Mouse (Mus musculus) intestine, embryonic 16.5 days (tissue): Measurements from ENCODE around the gene Zfyve9. TPM values are rescaled to one million over a fixed set of nuclear protein-coding genes. Genes with fewer than 3 reads are reported as not detected.
A peak's percentile ranks its signal among the peaks of the same experiment; 100 is the strongest.
"Not testable (repeated sequence)": the region's sequence is repeated elsewhere in the genome, so short reads cannot be mapped to it uniquely, and the experiment has no call there.

Experiments
- ATAC-seq: fragments of 200-750 bp; cut with Nextera tagmentation; 2 replicates; pipeline ENCODE4 v1.8.0; 2017; ENCODE audit warnings: moderate TSS enrichment, moderate library complexity
- H3K27ac ChIP-seq: fragments of 300-500 bp; sonication (generic); 2 replicates; pipeline ENCODE4 v1.5.1; 2014; ENCODE audit warnings: mild to moderate bottlenecking, low read length
- H3K27me3 ChIP-seq: fragments of 300-500 bp; sonication (generic); replicated peaks from 2 replicates; pipeline ENCODE4 v1.6.1; 2014; ENCODE audit warnings: low read length, control low read depth, mixed read lengths; ENCODE audit not compliant: control insufficient read depth, insufficient read depth
- H3K36me3 ChIP-seq: fragments of 300-500 bp; sonication (generic); 2 replicates; pipeline ENCODE4 v1.6.1; 2014; ENCODE audit warnings: low read length, control low read depth; ENCODE audit not compliant: control insufficient read depth, insufficient read depth
- H3K4me1 ChIP-seq: fragments of 300-500 bp; sonication (generic); 2 replicates; pipeline ENCODE4 v1.6.1; 2014; ENCODE audit warnings: low read length, control low read depth, mixed read lengths; ENCODE audit not compliant: control insufficient read depth, insufficient read depth
- H3K4me2 ChIP-seq: fragments of 300-500 bp; sonication (generic); 2 replicates; pipeline ENCODE4 v1.6.1; 2014; ENCODE audit warnings: low read depth, low read length, control low read depth
- H3K4me3 ChIP-seq: fragments of 300-500 bp; sonication (generic); 2 replicates; pipeline ENCODE4 v1.5.1; 2014; ENCODE audit warnings: mild to moderate bottlenecking, low read length
- H3K9ac ChIP-seq: fragments of 300-500 bp; sonication (generic); 2 replicates; pipeline ENCODE4 v1.6.1; 2014; ENCODE audit warnings: low read depth, low read length
- H3K9me3 ChIP-seq: fragments of 300-500 bp; sonication (generic); 2 replicates; pipeline ENCODE4 v1.6.1; 2016; ENCODE audit warnings: low read length, control low read depth; ENCODE audit not compliant: control insufficient read depth
- WGBS: fragments of 180-500 bp; shearing (Covaris S2); extraction: QIAGEN DNeasy Blood & Tissue Kit; methylation state at CpG from one replicate; pipeline ENCODE4 v1.1.7; 2014; 5-methylcytosine and 5-hydroxymethylcytosine counted together
- polyA plus RNA-seq: library from polyadenylated mRNA; unstranded; fragments of >200 nt; fragmentation: Nextera tagmentation; extraction: Ambion mirVana; gene quantifications from 2 replicates; pipeline ENCODE4 v1.2.1, GENCODE M21; 2015

Gene Zfyve9
- polyA plus RNA-seq, 1 experiment from 2014 or later, result 3.1 TPM

DNA sequence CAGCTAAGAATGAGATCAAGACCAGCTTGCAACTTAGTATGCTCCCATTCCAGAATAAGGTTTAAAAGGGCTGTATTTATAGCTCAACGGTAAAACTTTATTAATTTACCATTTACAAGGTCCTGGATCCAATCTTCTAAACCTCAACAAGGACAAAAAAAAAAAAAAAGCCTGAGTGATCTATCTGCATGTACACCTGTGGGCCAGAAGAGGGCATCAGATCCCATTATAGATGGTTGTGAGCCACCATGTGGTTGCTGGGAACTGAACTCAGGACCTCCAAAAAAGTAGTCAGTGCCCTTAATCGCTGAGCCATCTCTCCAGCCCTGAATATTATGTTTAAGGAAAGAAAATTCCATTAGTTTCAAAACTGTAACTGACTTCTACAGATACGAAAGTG is 90.1 kb downstream of the Zfyve9 start:
- Histone ChIP-seq H3K4me1 (no peaks in the 10 kb centered on the region), H3K27me3 (no peaks in the 10 kb centered on the region), H3K36me3 (no peaks in the 10 kb centered on the region), H3K4me2 (no peak overlapping the region), H3K27ac (no peak overlapping the region), H3K4me3 (no peak overlapping the region), H3K9ac (no peak overlapping the region), H3K9me3 (no peaks in the 10 kb centered on the region)
- no peak for ATAC-seq
- WGBS, result 95% methylated on average over 3 of the region's 3 CpGs

- H3K36me3 ChIP-seq, ATAC-seq, H3K27ac ChIP-seq, H3K4me3 ChIP-seq, H3K4me2 ChIP-seq, H3K9ac ChIP-seq, H3K4me1 ChIP-seq, H3K27me3 ChIP-seq, H3K9me3 ChIP-seq: not testable (repeated sequence)
- WGBS, result 87% methylated on average over 5 of the region's 7 CpGs
Observed at GRCm38 (mm10) chr4:108687098-108687497, 93.5 kb downstream of the Zfyve9 start.

DNA sequence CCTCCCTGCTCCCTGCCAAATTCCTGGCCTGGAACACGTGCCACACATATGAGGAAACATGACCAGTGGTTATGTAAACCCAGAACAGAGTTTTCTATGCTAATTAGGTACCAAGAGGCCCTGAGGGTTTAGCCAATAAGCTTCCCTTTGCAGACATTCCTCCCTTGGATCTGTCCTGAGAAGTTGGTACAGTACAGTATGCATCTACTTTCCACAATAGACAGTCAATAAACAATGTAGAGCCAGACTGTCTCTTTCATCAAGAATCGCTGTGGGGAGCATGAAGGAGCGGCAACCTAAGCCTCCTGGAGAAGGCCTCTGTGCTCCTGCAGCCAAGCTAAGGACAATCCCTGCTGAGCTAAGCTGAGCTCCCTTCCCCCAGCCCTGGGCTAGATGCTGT is 94.4 kb downstream of the Zfyve9 start:
- ATAC-seq, result no peak
- Histone ChIP-seq H3K9me3 (no peaks in the 10 kb centered on the region), H3K4me3 (no peak overlapping the region), H3K4me1 (no peaks in the 10 kb centered on the region), H3K4me2 (no peak overlapping the region), H3K36me3 (no peaks in the 10 kb centered on the region), H3K27ac (no peak overlapping the region), H3K9ac (no peak overlapping the region), H3K27me3 (no peaks in the 10 kb centered on the region)
- WGBS, result 68% methylated on average over 3 of the region's 3 CpGs

- Histone ChIP-seq H3K4me1 (no peaks in the 10 kb centered on the region), H3K4me3 (no peak overlapping the region), H3K27me3 (no peaks in the 10 kb centered on the region), H3K9ac (no peak overlapping the region), H3K4me2 (no peak overlapping the region), H3K27ac (no peak overlapping the region), H3K9me3 (no peaks in the 10 kb centered on the region), H3K36me3 (no peaks in the 10 kb centered on the region)
- 0 out of 2 replicates have a peak, but pooled peaks have one; percentile 52 for ATAC-seq
- 59% methylated on average over 2 of the region's 2 CpGs for WGBS
Observed at GRCm38 (mm10) chr4:108664407-108664806, 116.2 kb downstream of the Zfyve9 start.

DNA sequence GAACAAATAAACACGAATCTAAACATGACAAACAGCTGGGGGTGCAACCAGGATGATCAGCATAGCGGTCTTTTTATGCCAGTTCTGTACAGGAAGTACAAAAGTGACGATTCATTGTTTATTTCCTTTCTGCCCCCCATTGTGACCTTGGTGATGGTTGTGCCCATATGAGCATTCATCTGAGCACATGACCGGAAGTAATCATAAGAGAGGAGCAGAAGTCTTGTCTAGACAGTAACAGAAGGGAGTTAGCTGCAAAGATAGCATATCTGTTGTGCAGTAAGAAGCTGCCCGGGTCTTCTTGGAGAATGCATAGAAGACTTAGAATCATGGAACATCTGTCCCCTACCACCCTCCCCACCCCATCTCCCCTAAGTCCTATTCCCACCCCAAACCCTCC is 141.8 kb downstream of the Zfyve9 start:
- ATAC-seq, result no peak
- H3K27me3 ChIP-seq, result no peaks in the 10 kb centered on the region
- H3K9ac ChIP-seq, result no peak overlapping the region
- 79% methylated on average over 5 of the region's 5 CpGs for WGBS
- no peak overlapping the region for H3K4me3 ChIP-seq
- H3K36me3 ChIP-seq, result peaks cover 11% of the 10 kb centered on the region
- H3K9me3 ChIP-seq, result no peaks in the 10 kb centered on the region
- no peak overlapping the region for H3K27ac ChIP-seq
- H3K4me1 ChIP-seq, result no peaks in the 10 kb centered on the region
- no peak overlapping the region for H3K4me2 ChIP-seq

DNA sequence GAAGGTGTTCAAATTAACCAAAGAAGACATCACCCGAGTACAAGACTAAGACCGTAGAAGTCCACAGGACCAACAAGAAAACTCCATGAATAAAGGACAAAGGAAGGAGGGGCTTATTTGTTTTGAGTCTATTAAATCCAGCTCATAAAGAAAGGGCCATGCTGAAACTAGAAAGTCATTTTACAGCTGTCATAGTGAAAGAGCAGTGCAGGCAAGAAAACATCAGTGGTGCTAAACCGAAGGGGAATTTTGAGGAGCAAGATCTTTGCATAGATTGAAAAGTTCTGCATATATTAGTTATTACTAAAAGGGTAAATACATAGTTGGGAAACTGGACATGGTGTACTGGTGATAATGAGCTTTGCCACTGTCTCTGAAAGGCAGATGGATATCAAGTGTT is 142.9 kb downstream of the Zfyve9 start:
- Histone ChIP-seq H3K4me1 (no peaks in the 10 kb centered on the region), H3K27ac (no peak overlapping the region), H3K4me2 (no peak overlapping the region), H3K27me3 (no peaks in the 10 kb centered on the region), H3K9ac (no peak overlapping the region), H3K9me3 (no peaks in the 10 kb centered on the region), H3K4me3 (no peak overlapping the region), H3K36me3 (peaks cover 11% of the 10 kb centered on the region)
- 93% methylated on average over 3 of the region's 3 CpGs for WGBS
- ATAC-seq, result no peak

DNA sequence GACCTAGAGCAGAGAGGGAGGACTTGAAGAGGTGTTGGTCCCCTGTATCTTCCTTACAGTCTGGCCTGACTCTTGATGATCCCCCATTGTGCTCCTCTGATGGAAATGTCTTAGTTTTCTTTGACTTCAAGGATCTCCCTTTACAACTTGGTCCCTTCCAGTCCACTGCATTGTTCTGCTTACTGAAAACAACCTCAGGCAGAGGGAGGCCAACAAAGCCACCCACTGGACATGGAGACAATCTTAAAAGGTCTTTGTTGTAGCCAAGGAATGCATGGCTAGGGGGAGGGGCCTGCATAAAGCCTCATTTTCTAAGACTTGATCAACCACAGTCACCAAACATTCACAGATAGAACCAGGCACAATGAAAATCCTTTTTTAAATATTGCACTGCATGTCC is 145.5 kb downstream of the Zfyve9 start:
- Histone ChIP-seq H3K9me3 (no peaks in the 10 kb centered on the region), H3K4me1 (no peaks in the 10 kb centered on the region), H3K9ac (no peak overlapping the region), H3K27ac (no peak overlapping the region), H3K4me2 (no peak overlapping the region), H3K36me3 (peaks cover 11% of the 10 kb centered on the region), H3K27me3 (no peaks in the 10 kb centered on the region), H3K4me3 (no peak overlapping the region)
- no peak for ATAC-seq

- 79% methylated on average over 4 of the region's 4 CpGs for WGBS
- ATAC-seq, result no peak
- Histone ChIP-seq H3K27me3 (no peaks in the 10 kb centered on the region), H3K4me2 (no peak overlapping the region), H3K27ac (no peak overlapping the region), H3K4me3 (no peak overlapping the region), H3K4me1 (no peaks in the 10 kb centered on the region), H3K9ac (no peak overlapping the region), H3K36me3 (peaks cover 15% of the 10 kb centered on the region), H3K9me3 (no peaks in the 10 kb centered on the region)
Observed at GRCm38 (mm10) chr4:108634696-108635095, 145.9 kb downstream of the Zfyve9 start.

- Histone ChIP-seq H3K36me3 (peaks cover 16% of the 10 kb centered on the region), H3K9ac (no peak overlapping the region), H3K27me3 (no peaks in the 10 kb centered on the region), H3K4me2 (no peak overlapping the region), H3K9me3 (no peaks in the 10 kb centered on the region), H3K27ac (no peak overlapping the region), H3K4me3 (no peak overlapping the region), H3K4me1 (no peaks in the 10 kb centered on the region)
- WGBS, result 77% methylated on average over 12 of the region's 12 CpGs
- ATAC-seq, result no peak
Observed at GRCm38 (mm10) chr4:108633703-108634102, 146.9 kb downstream of the Zfyve9 start.

- WGBS, result 91% methylated on average over 4 of the region's 4 CpGs
- H3K36me3 ChIP-seq, result peaks cover 23% of the 10 kb centered on the region
- no peak overlapping the region for H3K27ac ChIP-seq
- no peaks in the 10 kb centered on the region for H3K27me3 ChIP-seq
- H3K4me3 ChIP-seq, result no peak overlapping the region
- ATAC-seq, result no peak
- H3K4me2 ChIP-seq, result no peak overlapping the region
- H3K4me1 ChIP-seq, result no peaks in the 10 kb centered on the region
- H3K9ac ChIP-seq, result no peak overlapping the region
- H3K9me3 ChIP-seq, result no peaks in the 10 kb centered on the region
Observed at GRCm38 (mm10) chr4:108631616-108632015, 149.0 kb downstream of the Zfyve9 start.
